Mouse (Mus musculus): ENCODE measurements around the gene Scamp3. TPM values are rescaled to one million over a fixed set of nuclear protein-coding genes. Genes with fewer than 3 reads are reported as not detected.
"Not testable (repeated sequence)": the region's sequence is repeated elsewhere in the genome, so short reads cannot be mapped to it uniquely, and the experiment has no call there.

Scamp3 gene
- polyA plus RNA-seq, 1 experiment from 2014 or later: 128 TPM

DNA sequence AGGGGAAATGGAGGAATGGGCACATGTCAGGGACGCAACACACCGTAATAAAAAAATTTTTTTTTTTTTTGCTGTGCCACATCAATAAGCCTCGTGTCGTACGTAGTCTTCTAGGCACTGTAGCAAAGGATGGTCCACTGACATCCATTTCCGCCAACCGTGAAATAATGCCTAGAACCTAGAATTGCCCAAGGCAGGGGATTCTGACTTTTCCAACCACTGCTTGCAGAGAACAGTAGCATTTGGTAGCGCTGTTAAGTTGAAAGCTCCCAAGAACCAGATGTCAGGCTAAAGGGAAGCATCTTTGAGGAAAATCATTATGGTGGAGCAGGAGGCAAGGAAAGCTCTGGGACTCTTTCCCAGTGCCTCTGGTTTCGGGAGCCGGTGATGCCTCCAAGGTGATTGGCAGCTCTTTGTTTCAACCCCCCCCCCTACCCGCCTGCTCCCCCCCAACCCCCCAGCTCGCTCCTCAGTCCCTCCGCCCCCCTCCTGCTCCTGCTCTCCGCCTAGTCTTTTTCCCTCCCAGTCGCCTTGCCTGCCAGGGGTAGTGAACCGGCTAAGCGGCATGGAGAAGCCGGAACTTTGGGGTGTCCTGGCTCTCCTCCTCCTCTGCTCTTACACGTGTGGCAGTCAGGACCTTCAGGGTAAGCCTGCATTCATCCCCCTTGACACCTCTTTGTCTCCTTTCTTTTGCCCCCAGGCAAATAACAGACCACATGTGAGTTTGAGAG is 37.6 kb downstream of the Scamp3 start, which contains the start of gene Thbs3:
Gene Thbs3 (plus strand): TSS at position 500 of the 731 bp plus-strand sequence.
- ATAC-seq: peak; percentile 11
- Histone ChIP-seq H3K4me1 (replicated peaks; ENCODE audit: control insufficient read depth, insufficient read depth, low read length) (peaks cover 22% of the 10 kb centered on the region), H3K4me3 (replicated peaks; ENCODE audit: low read length) (peak within 1 kb of the TSS; percentile 82), H3K36me3 (ENCODE audit: control insufficient read depth, insufficient read depth) (peaks cover 6% of the 10 kb centered on the region; the same call in 1 of the 2 replicates), H3K9ac (replicated peaks; ENCODE audit: low read depth, low read length) (peak within 1 kb of the TSS; percentile 80), H3K9me3 (ENCODE audit: control insufficient read depth, low read length) (no peaks in the 10 kb centered on the region), H3K27me3 (replicated peaks; ENCODE audit: control insufficient read depth, insufficient read depth, low read length) (no peaks in the 10 kb centered on the region), H3K27ac (ENCODE audit: low read length) (peak within 1 kb of the TSS; percentile 98), H3K4me2 (ENCODE audit: low read length) (peak within 1 kb of the TSS; percentile 87)
- under 1% methylated on average over 18 of the region's 19 CpGs for WGBS

DNA sequence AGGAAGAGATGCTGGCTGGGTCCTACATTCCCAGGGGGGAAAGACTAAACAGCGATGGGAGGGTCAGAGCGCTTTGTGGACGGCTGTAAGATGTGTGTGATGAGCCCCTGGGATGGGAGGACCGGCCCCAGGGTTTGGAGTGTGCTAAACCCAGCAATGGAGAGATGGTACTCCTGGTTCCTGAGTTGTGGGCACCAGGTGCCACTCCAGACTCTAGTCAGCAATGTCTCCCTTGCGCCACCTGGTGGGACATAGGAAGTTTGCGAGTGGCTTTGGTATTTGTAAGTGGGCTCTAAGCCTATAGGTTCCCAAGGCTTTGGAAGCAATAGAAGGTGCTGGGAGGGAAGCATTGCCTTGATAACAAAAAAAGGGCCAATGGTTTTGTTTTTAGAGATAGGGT is 38.6 kb downstream of the Scamp3 start:
- H3K27me3 ChIP-seq (replicated peaks; ENCODE audit: control insufficient read depth, insufficient read depth, low read length): no peaks in the 10 kb centered on the region
- peaks cover 22% of the 10 kb centered on the region for H3K4me1 ChIP-seq (replicated peaks; ENCODE audit: control insufficient read depth, insufficient read depth, low read length)
- no peaks in the 10 kb centered on the region for H3K36me3 ChIP-seq (ENCODE audit: control insufficient read depth, insufficient read depth)
- peak overlapping the region; percentile 82 for H3K4me3 ChIP-seq (replicated peaks; ENCODE audit: low read length)
- WGBS: 0% methylated on average over 6 of the region's 6 CpGs
- no peaks in the 10 kb centered on the region for H3K9me3 ChIP-seq (ENCODE audit: control insufficient read depth, low read length)
- peak overlapping the region; percentile 87 for H3K4me2 ChIP-seq (ENCODE audit: low read length)
- H3K9ac ChIP-seq (replicated peaks; ENCODE audit: low read depth, low read length): no peak overlapping the region; the same call in 1 of the 2 replicates
- peak; percentile 43 for ATAC-seq
- H3K27ac ChIP-seq (ENCODE audit: low read length): peak overlapping the region; percentile 98

DNA sequence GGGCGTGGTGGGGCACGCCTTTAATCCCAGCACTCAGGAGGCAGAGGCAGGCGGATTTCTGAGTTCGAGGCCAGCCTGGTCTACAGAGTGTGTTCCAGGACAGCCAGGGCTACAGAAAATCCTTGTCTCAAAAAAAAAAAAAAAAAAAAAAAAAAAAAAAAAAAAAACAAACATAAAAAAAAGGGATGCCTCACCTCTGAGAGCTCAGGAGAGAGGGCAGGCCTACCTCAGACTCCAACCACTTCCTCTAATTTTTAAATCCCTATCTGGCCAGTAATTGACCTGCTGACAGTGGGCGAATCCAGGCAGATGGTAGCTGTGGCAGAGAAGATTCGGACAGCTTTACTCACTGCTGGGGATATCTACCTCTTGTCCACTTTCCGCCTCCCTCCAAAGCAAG is 39.1 kb downstream of the Scamp3 start:
- not testable (repeated sequence) for H3K27me3 ChIP-seq (replicated peaks; ENCODE audit: control insufficient read depth, insufficient read depth, low read length); H3K4me2 ChIP-seq (ENCODE audit: low read length); H3K4me3 ChIP-seq (replicated peaks; ENCODE audit: low read length); H3K36me3 ChIP-seq (ENCODE audit: control insufficient read depth, insufficient read depth); H3K9me3 ChIP-seq (ENCODE audit: control insufficient read depth, low read length); H3K27ac ChIP-seq (ENCODE audit: low read length); H3K9ac ChIP-seq (replicated peaks; ENCODE audit: low read depth, low read length); ATAC-seq
- peaks cover 22% of the 10 kb centered on the region for H3K4me1 ChIP-seq (replicated peaks; ENCODE audit: control insufficient read depth, insufficient read depth, low read length)
- 72% methylated on average over 7 of the region's 7 CpGs for WGBS

DNA sequence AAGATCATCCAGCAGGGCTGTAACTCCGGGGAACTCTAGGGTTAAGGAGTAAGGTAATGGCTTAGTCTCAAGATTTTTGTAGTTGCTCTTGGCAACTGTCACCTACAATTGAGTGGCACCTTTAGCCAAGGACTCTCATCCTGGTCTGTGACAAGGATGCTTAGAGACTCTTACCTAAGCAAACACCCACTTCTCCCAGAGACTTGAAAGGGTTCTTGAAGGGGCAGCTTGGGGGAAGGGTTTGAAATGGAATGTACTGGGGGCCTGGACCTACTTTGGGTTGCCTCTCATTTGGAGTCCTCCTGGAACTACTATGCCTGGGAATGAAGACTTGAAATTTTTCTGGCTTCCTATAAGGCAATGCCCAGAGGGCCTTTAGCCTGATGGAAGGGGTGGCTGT is 41.0 kb downstream of the Scamp3 start:
- Histone ChIP-seq H3K27ac (ENCODE audit: low read length) (no peak overlapping the region), H3K4me2 (ENCODE audit: low read length) (no peak overlapping the region), H3K4me3 (replicated peaks; ENCODE audit: low read length) (no peak overlapping the region), H3K27me3 (replicated peaks; ENCODE audit: control insufficient read depth, insufficient read depth, low read length) (no peaks in the 10 kb centered on the region), H3K4me1 (replicated peaks; ENCODE audit: control insufficient read depth, insufficient read depth, low read length) (peaks cover 18% of the 10 kb centered on the region), H3K9ac (replicated peaks; ENCODE audit: low read depth, low read length) (no peak overlapping the region), H3K36me3 (ENCODE audit: control insufficient read depth, insufficient read depth) (no peaks in the 10 kb centered on the region), H3K9me3 (ENCODE audit: control insufficient read depth, low read length) (no peaks in the 10 kb centered on the region)
- no peak for ATAC-seq
- 72% methylated on average over 1 of the region's 1 CpGs for WGBS

GRCm38 (mm10) chr3:89219546-89219945 is 42.3 kb downstream of the Scamp3 start:
- Histone ChIP-seq H3K4me3 (replicated peaks; ENCODE audit: low read length) (no peak overlapping the region), H3K27me3 (replicated peaks; ENCODE audit: control insufficient read depth, insufficient read depth, low read length) (no peaks in the 10 kb centered on the region), H3K9me3 (ENCODE audit: control insufficient read depth, low read length) (no peaks in the 10 kb centered on the region), H3K9ac (replicated peaks; ENCODE audit: low read depth, low read length) (no peak overlapping the region), H3K36me3 (ENCODE audit: control insufficient read depth, insufficient read depth) (no peaks in the 10 kb centered on the region), H3K4me2 (ENCODE audit: low read length) (no peak overlapping the region), H3K4me1 (replicated peaks; ENCODE audit: control insufficient read depth, insufficient read depth, low read length) (peaks cover 29% of the 10 kb centered on the region), H3K27ac (ENCODE audit: low read length) (no peak overlapping the region)
- no peak for ATAC-seq
- WGBS: 52% methylated on average over 8 of the region's 8 CpGs

- no peaks in the 10 kb centered on the region for H3K36me3 ChIP-seq (ENCODE audit: control insufficient read depth, insufficient read depth)
- no peak for ATAC-seq
- WGBS: 55% methylated on average over 5 of the region's 5 CpGs
- H3K4me1 ChIP-seq (replicated peaks; ENCODE audit: control insufficient read depth, insufficient read depth, low read length): peaks cover 31% of the 10 kb centered on the region
- no peaks in the 10 kb centered on the region for H3K9me3 ChIP-seq (ENCODE audit: control insufficient read depth, low read length)
- no peak overlapping the region for H3K27ac ChIP-seq (ENCODE audit: low read length)
- no peaks in the 10 kb centered on the region for H3K27me3 ChIP-seq (replicated peaks; ENCODE audit: control insufficient read depth, insufficient read depth, low read length)
- H3K9ac ChIP-seq (replicated peaks; ENCODE audit: low read depth, low read length): no peak overlapping the region
- no peak overlapping the region for H3K4me2 ChIP-seq (ENCODE audit: low read length)
- H3K4me3 ChIP-seq (replicated peaks; ENCODE audit: low read length): no peak overlapping the region
These were observed 43.9 kb downstream of the Scamp3 start for GRCm38 (mm10) chr3:89221167-89221566.

- Histone ChIP-seq H3K27me3 (replicated peaks; ENCODE audit: control insufficient read depth, insufficient read depth, low read length) (no peaks in the 10 kb centered on the region), H3K9ac (replicated peaks; ENCODE audit: low read depth, low read length) (peak overlapping the region; percentile 58), H3K36me3 (ENCODE audit: control insufficient read depth, insufficient read depth) (no peaks in the 10 kb centered on the region), H3K27ac (ENCODE audit: low read length) (peak overlapping the region; percentile 89), H3K4me3 (replicated peaks; ENCODE audit: low read length) (peak overlapping the region; percentile 48), H3K4me2 (ENCODE audit: low read length) (peak overlapping the region; percentile 71), H3K4me1 (replicated peaks; ENCODE audit: control insufficient read depth, insufficient read depth, low read length) (peaks cover 55% of the 10 kb centered on the region), H3K9me3 (ENCODE audit: control insufficient read depth, low read length) (no peaks in the 10 kb centered on the region)
- WGBS: 16% methylated on average over 11 of the region's 11 CpGs
- no peak for ATAC-seq
These were observed 47.5 kb downstream of the Scamp3 start for GRCm38 (mm10) chr3:89224796-89225195.

GRCm38 (mm10) chr3:89225321-89225815 is 48.1 kb downstream of the Scamp3 start:
- Histone ChIP-seq H3K9me3 (ENCODE audit: control insufficient read depth, low read length) (no peaks in the 10 kb centered on the region), H3K4me3 (replicated peaks; ENCODE audit: low read length) (peak overlapping the region; percentile 48), H3K4me1 (replicated peaks; ENCODE audit: control insufficient read depth, insufficient read depth, low read length) (peaks cover 55% of the 10 kb centered on the region), H3K4me2 (ENCODE audit: low read length) (peak overlapping the region; percentile 71), H3K9ac (replicated peaks; ENCODE audit: low read depth, low read length) (peak overlapping the region; percentile 58), H3K36me3 (ENCODE audit: control insufficient read depth, insufficient read depth) (no peaks in the 10 kb centered on the region), H3K27me3 (replicated peaks; ENCODE audit: control insufficient read depth, insufficient read depth, low read length) (no peaks in the 10 kb centered on the region), H3K27ac (ENCODE audit: low read length) (peak overlapping the region; percentile 89)
- 6% methylated on average over 12 of the region's 12 CpGs for WGBS
- ATAC-seq: no peak

GRCm38 (mm10) chr3:89225918-89226317 is 48.6 kb downstream of the Scamp3 start:
- Histone ChIP-seq H3K4me2 (ENCODE audit: low read length) (peak overlapping the region; percentile 71), H3K36me3 (ENCODE audit: control insufficient read depth, insufficient read depth) (no peaks in the 10 kb centered on the region), H3K9me3 (ENCODE audit: control insufficient read depth, low read length) (no peaks in the 10 kb centered on the region), H3K27ac (ENCODE audit: low read length) (peak overlapping the region; percentile 89), H3K4me3 (replicated peaks; ENCODE audit: low read length) (peak overlapping the region; percentile 48), H3K4me1 (replicated peaks; ENCODE audit: control insufficient read depth, insufficient read depth, low read length) (peaks cover 55% of the 10 kb centered on the region), H3K9ac (replicated peaks; ENCODE audit: low read depth, low read length) (peak overlapping the region; percentile 58), H3K27me3 (replicated peaks; ENCODE audit: control insufficient read depth, insufficient read depth, low read length) (no peaks in the 10 kb centered on the region)
- WGBS: 2% methylated on average over 4 of the region's 4 CpGs
- peak; percentile 61 for ATAC-seq

Data from forebrain, embryonic 16.5 days (tissue).